Mouse (Mus musculus) embryonic fibroblast, embryonic 13.5 days (primary cell): Measurements from ENCODE around the gene Scamp1.

Source experiments
- CTCF ChIP-seq: IDR thresholded peaks from 2 replicates; pipeline ENCODE4 v1.5.1; 2011; ENCODE audit warnings: mild to moderate bottlenecking, control low read depth, low read length, moderate library complexity, borderline replicate concordance; ENCODE audit not compliant: insufficient read depth
- POLR2A ChIP-seq: IDR thresholded peaks from 2 replicates; pipeline ENCODE4 v1.6.1; 2011; ENCODE audit warnings: low read depth, mild to moderate bottlenecking, control low read depth, low read length, moderate library complexity

- TF ChIP-seq CTCF (no peak), POLR2A (no peak)
Observed at GRCm38 (mm10) chr13:94298401-94298800, 12.7 kb upstream of the Scamp1 start.
